Mouse (Mus musculus): ENCODE data around the gene Coro1c. TPM values are rescaled to one million over a fixed set of nuclear protein-coding genes. Genes with fewer than 3 reads are reported as not detected.
"Not testable (repeated sequence)": the region's sequence is repeated elsewhere in the genome, so short reads cannot be mapped to it uniquely, and the experiment has no call there.

Gene Coro1c
- total RNA-seq, 2 experiments from 2014 or later: 47.9 to 60.1 TPM

- no peak for DNase-seq
Observed at GRCm38 (mm10) chr5:113829566-113830291, 78.8 kb downstream of the Coro1c start.

DNA sequence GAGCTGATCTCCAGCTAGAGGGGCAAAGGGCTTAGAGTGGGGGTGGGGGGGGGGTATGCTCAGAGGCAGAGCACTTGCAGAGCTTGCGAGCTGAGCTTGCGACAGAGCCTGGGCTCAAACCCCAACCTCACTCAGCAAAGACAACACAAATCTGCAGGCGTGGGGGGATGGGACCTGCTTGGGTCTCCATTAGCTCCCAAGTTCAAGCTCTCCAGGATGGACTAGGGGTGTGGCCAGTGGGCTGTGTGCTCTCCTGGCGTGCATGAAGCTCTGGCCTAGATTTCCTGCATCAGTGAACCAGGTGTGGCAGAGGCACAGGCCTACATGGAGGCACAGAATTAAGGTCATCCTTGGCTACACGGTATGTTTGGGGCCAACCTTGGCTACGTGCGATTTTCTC lies 80.1 kb downstream of the Coro1c start:
- DNase-seq: no peak

- no peak for DNase-seq
Observed at GRCm38 (mm10) chr5:113827991-113828411, 80.6 kb downstream of the Coro1c start.

DNA sequence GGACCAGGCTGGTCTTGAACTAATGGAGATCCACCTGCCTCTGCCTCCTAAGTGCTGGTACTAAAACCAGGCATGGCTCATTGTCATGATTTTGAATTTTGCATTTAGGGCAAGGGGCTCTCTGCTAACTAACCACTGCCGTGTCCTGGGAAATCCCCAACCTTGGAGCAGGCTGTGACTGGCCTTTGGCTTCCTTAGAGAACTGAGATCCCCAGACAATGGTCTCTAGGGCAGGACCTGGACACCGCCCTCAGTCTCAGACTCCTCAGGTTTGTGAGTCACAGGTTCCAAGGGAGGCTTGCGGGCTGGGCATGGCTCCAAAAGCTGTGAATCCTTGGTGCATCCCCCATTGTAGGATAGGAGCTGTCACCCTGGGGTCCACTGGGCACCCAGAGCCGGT lies 81.9 kb downstream of the Coro1c start:
- no peak for DNase-seq

- no peak for DNase-seq
Observed at GRCm38 (mm10) chr5:113825558-113825957, 83.0 kb downstream of the Coro1c start.

GRCm38 (mm10) chr5:113824228-113824627 lies 84.3 kb downstream of the Coro1c start:
- no peak for DNase-seq

GRCm38 (mm10) chr5:113818572-113818971 lies 90.0 kb downstream of the Coro1c start:
- DNase-seq: no peak

DNA sequence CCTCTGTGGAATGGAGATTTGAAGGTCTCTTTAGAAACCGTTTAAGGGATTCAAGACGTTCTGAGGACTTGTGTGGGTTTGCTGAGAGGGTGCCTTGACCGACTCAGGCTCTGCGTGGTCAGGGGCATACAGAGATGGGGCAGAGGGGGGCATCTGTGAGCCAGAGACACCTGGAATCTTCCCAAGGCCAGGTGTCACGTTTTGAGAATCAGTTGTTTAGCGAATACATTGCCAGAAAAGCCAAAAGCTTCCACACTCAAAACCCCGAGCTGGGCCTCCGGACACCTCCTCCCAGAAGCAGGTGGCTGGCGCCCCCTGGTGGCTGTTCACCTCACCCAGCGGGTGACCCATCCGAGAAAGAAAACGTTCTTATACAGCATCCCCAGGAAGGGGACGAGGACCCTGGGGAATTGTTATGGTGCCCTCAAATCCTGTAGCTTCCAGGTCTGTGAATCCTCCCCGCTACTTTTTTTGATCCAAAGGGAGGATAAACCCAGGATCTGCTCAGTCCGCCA lies 92.9 kb downstream of the Coro1c start:
- DNase-seq: peak; percentile 88 to 94

DNA sequence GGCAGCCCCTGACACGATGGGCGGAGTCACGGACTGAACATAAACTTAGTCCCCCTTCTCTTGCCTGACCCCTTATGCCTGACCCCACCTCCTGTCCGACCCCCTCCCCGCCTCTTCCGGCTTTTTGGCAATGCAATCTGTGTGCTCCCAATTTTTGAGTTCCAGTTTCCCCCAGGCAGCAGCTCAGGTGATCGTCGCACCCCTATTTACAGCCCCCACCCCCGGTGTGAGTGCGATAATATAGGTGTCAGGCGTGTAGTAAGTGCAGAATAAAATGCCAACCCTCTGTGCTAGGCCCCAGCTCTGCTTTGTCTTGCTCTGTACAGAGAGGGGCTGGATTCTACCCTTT lies 93.5 kb downstream of the Coro1c start:
- no peak for DNase-seq

GRCm38 (mm10) chr5:113814111-113815040 lies 94.2 kb downstream of the Coro1c start:
- no peak for DNase-seq

- DNase-seq: no peak
Observed at GRCm38 (mm10) chr5:113813608-113814007, 95.0 kb downstream of the Coro1c start.

GRCm38 (mm10) chr5:113812638-113813037 lies 95.9 kb downstream of the Coro1c start:
- no peak for DNase-seq

- DNase-seq: not testable (repeated sequence)
Observed at GRCm38 (mm10) chr5:113811824-113812420, 96.6 kb downstream of the Coro1c start.

DNA sequence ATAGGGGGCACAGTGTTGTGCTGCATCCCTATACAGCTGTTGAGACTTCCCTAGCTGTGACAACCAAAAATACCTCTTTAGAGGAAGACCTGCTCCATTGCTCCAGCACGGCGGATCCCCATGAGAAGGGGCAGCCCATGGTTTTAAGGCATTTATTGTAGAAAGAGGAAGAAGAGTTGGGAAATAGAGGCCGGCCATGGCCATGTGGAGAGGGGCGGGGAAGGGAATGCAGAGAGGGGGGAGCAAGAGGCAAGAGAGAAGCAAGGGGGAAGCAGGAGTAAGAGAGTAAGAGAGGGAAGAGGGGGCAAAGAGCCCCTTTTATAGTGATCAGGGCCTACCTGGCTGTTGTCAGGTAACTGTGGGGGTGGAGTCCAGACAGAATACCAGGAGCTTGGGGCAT lies 98.4 kb downstream of the Coro1c start:
- DNase-seq: no peak

DNA sequence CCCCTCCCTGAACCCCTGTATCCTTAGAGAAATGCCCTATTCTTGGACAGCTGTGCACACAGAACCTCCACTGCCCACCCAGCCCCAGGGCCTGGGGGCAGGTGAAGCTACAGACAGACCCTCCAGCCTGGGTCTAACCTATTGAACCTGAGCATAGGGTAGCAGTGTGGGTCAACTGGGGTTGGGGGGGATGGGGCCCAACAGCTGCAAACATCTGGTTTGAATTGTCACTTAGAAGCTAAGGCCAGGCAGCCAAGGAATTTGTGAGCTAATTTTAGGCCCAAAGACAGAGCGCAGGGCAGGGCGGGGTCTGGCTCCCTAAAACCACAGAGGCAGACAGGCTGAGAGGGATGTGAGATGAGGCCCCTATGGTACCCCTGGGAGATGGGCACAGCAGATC lies 100.4 kb downstream of the Coro1c start:
- no peak for DNase-seq

DNA sequence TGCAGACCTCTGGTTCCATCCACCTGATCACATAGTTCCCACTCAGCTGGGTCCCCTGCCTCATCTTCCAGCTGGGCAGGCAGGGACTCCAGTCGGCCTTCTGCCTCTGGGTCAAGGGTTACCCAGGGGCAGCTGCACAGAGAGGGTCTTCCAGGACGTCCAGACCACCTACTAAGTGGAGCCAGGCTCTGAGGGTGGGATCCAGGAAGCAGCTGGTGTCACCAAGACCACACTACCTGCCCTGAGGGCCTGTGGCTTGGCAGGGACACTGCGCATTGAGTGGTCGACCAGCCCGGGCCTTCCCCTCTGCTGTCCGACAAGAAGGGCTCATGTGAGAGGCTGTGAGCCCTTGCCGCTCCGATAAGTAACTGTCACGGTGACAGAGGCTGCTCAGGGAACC lies 100.8 kb downstream of the Coro1c start:
- DNase-seq: no peak

DNA sequence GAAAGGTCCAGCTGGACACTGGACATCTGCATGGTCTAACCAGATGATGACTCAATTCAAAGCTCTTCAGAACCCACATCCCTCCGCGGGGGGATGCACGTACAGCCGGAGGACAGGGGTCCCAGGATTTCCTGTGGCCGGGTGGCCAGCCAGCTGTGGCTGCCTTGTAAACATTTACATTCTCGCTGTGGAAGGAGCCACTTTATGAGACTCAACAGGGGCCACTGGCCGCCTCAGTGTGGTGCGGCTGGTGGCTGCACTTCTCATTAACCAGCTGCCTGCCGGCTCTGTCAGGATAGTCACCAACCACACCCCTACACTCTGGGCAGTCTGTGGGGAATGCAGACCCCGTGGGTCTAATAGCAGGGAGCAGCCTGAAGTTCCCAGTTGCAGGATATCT lies 102.1 kb downstream of the Coro1c start:
- no peak for DNase-seq

DNA sequence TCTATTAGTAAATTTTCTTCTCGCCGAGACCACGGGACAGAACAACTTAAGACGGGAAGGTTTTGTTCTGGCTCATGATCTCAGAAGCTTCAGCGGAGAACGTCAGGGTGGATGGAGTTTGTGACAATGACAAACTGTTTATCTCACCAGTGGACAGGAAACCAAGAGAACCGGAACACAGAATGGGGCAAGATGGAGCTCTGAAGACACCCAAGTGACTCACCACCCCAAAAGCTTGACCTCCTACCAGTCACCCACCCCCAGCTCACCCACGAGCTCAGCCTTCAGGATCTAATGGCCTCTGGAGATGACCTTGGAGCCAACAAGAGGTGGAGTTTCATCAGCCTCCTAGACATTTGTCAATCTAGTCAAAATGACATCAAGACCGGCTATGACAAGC lies 103.3 kb downstream of the Coro1c start:
- DNase-seq: no peak

DNA sequence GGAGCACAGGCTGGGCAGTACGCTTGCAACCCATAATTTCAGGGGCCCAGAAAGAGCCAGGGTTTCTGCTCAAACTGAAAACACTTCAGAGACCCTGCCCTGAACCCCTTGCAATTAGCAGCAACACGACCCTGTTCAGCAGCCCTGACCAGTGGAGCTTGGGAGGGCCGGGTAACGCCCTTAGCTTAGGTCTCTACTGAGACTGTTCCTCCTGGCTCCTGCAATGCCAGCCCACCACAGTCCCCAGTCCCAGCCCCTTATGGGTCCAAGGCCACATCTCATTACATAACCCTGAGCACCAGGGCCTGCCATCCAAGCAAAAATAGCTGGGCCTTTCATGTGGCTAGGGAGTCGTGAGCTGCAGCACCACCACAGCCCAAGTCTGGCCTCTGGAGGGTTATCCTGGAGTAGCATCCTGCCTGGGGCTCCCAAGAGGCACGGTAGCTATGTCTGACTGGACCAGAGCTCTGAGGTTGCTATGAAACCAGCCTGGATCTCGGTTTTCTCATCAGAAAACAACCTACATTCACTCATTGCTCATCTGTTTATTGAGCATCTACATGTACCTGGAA lies 104.1 kb downstream of the Coro1c start:
- no peak for DNase-seq

- DNase-seq: peak; percentile 54 to 68
Observed at GRCm38 (mm10) chr5:113800280-113800679, 108.3 kb downstream of the Coro1c start, which contains the start of gene Tmem119. Tmem119 (minus strand) TSS chr5:113800516.

- DNase-seq: no peak
Observed at GRCm38 (mm10) chr5:113799691-113800090, 108.9 kb downstream of the Coro1c start.

- DNase-seq: peak in 1 of 2 experiments; percentile 0
Observed at GRCm38 (mm10) chr5:113798525-113798924, 110.0 kb downstream of the Coro1c start.

Data from adrenal gland, postnatal 36 days (tissue).